Mouse (Mus musculus) neural tube, embryonic 15.5 days (tissue): ENCODE measurements at regions not wholly inside any gene's neighbourhood (a gene's known extent, or its start where the extent isn't known, plus 50 kb on each side); places are given as distances from the start of the nearest gene placed in this dataset.

ENCODE experiments used
- ATAC-seq: fragments of 200-750 bp; cut with Nextera tagmentation; 2 replicates; pipeline ENCODE4 v1.8.0; 2017; ENCODE audit warnings: mild to moderate bottlenecking, moderate TSS enrichment, moderate library complexity; ENCODE audit not compliant: low FRiP score
- H3K27ac ChIP-seq: fragments of 300-500 bp; sonication (generic); replicated peaks from 2 replicates; pipeline ENCODE4 v1.5.1; 2015; ENCODE audit warnings: mild to moderate bottlenecking, inconsistent platforms
- H3K27me3 ChIP-seq: fragments of 300-500 bp; sonication (generic); replicated peaks from 2 replicates; pipeline ENCODE4 v1.6.1; 2015; ENCODE audit warnings: inconsistent platforms
- H3K36me3 ChIP-seq: fragments of 300-500 bp; sonication (generic); 2 replicates; pipeline ENCODE4 v1.6.1; 2015; ENCODE audit warnings: inconsistent platforms
- H3K4me1 ChIP-seq: fragments of 300-500 bp; sonication (generic); 2 replicates; pipeline ENCODE4 v1.6.1; 2015; ENCODE audit warnings: inconsistent platforms
- H3K4me2 ChIP-seq: fragments of 300-500 bp; sonication (generic); 2 replicates; pipeline ENCODE4 v1.6.1; 2015; ENCODE audit warnings: inconsistent platforms, mild to moderate bottlenecking, moderate library complexity
- H3K4me3 ChIP-seq: fragments of 300-500 bp; sonication (generic); replicated peaks from 2 replicates; pipeline ENCODE4 v1.5.1; 2015; ENCODE audit warnings: mild to moderate bottlenecking, inconsistent platforms
- H3K9ac ChIP-seq: fragments of 300-500 bp; sonication (generic); replicated peaks from 2 replicates; pipeline ENCODE4 v1.6.1; 2015; ENCODE audit warnings: mild to moderate bottlenecking, inconsistent platforms
- H3K9me3 ChIP-seq: fragments of 300-500 bp; sonication (generic); replicated peaks from 2 replicates; pipeline ENCODE4 v1.6.1; 2016; ENCODE audit warnings: inconsistent platforms
- WGBS: fragments of 180-500 bp; shearing (Covaris S2); methylation state at CpG from one replicate; pipeline ENCODE4 v1.1.7; 2015; ENCODE audit warnings: mixed read lengths; 5-methylcytosine and 5-hydroxymethylcytosine counted together

GRCm38 (mm10) chr3:20661883-20662282, 294.9 kb upstream of the Agtr1b start:
- no peak overlapping the region for H3K27ac ChIP-seq
- H3K27me3 ChIP-seq = no peaks in the 10 kb centered on the region
- no peak overlapping the region for H3K4me2 ChIP-seq
- H3K36me3 ChIP-seq = no peaks in the 10 kb centered on the region
- no peaks in the 10 kb centered on the region for H3K9me3 ChIP-seq
- H3K9ac ChIP-seq = no peak overlapping the region
- WGBS = 66% methylated on average over 1 of the region's 1 CpGs
- no peak for ATAC-seq
- no peaks in the 10 kb centered on the region for H3K4me1 ChIP-seq
- H3K4me3 ChIP-seq = no peak overlapping the region

GRCm38 (mm10) chr3:20655345-20655744, 288.4 kb upstream of the Agtr1b start:
- H3K9me3 ChIP-seq = no peaks in the 10 kb centered on the region
- peaks cover 6% of the 10 kb centered on the region for H3K4me1 ChIP-seq
- no peak overlapping the region for H3K4me3 ChIP-seq
- no peak overlapping the region for H3K9ac ChIP-seq
- H3K36me3 ChIP-seq = no peaks in the 10 kb centered on the region
- no peaks in the 10 kb centered on the region for H3K27me3 ChIP-seq
- ATAC-seq = no peak; the same call in 1 of the 2 replicates
- no peak overlapping the region for H3K27ac ChIP-seq
- H3K4me2 ChIP-seq = no peak overlapping the region
- WGBS = 8% methylated on average over 1 of the region's 1 CpGs
